Mouse (Mus musculus) adrenal gland, adult 8-10 months (tissue): ENCODE results near the gene Cwh43. TPM values are rescaled to one million over a fixed set of nuclear protein-coding genes. Genes with fewer than 3 reads are reported as not detected.

ENCODE experiments used
- DNase-seq: peaks from one replicate; pipeline ENCODE4 v3.0.0; 2022
- total RNA-seq, 4 experiments: library from RNA; stranded (reverse); gene quantifications; 2 replicates each; pipeline ENCODE4 v1.2.4; 2022

Cwh43 gene
- not detected for total RNA-seq

DNA sequence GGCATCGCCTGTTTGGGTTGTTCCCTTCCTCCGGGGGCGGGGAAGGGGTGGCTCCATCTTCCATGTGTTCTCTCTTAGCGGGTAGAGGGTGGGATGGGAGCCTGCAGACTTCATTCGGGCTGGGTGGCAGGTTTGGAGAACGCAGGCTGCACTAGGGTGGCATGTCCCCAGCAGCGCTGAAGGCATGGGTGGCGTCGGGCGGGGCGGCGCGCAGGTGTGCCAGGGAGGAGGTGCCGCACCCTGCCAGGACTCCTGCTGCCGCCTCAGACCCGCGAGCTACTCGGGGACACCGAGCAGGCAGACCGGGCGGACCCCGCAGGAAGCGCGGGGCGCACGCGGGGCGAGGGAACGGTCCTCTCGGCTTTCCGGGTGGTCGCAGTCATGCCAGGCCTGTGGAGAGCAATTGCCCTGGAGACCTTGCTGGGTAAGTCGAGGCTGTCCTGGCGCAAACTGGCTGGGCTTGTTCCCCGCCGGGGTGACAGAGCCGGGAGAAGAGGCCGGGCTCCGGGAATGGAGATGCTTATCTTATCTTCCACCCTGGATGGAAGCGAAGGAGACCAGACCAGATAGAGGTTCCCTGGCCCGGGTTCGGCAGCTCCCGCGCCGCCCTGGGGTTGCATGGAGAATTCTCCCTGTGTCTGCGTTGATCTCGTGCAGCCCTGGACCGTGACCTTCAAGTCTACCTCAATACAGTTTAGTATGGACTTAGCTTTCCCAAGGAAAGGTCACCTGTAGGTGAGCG, at the start of gene Cwh43:
Cwh43 (plus strand) TSS at position 95 of the 742 bp plus-strand sequence.
- DNase-seq = no peak

DNA sequence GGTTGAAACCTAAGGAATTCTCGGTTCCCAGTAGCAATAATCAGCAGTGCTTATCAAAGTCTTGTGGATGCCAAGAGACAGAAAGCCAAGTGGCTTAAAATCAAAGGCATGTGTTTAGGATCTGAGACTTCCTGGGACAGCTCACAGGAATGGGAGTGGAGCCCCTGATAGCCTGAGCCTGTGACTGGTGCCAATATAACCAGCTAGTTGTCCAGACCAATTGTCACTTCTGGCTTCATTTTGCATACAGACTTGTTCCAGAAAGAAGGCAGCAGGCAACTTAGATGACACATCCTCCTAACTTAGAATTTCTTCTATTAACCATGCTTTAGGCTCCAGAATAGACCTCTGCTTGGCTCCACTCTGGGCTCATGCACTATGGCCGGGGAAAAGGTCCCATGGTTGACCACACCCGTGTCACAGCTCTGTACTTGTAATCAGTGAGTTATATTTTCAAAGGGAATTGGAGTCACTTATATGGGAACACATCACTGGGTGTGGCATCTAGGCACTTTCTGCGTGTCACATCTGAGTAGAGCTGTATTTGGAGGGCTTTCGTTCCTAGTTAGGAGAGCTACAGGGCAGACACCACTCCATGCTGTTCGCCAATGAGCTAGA, 46.6 kb upstream of the Cwh43 start:
- no peak for DNase-seq

DNA sequence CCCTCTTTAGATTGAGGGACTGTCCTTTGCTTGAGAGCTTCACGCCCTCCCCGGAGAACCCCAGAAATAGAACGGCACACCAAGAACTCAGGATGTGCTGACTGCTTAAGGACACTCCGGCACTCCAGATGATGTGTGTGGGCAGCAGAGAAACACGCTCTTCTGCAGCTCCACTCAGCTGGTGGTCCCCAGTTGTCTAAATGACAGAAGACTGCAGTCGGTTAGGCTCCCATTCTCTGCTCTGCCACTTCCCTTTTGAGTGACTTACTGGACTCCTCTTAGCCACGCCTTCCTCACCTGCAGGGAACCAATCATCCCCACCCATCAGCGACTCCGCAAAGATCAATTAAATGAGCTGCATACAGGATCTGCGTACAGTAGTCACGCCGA, 46.1 kb upstream of the Cwh43 start:
- DNase-seq = no peak

DNA sequence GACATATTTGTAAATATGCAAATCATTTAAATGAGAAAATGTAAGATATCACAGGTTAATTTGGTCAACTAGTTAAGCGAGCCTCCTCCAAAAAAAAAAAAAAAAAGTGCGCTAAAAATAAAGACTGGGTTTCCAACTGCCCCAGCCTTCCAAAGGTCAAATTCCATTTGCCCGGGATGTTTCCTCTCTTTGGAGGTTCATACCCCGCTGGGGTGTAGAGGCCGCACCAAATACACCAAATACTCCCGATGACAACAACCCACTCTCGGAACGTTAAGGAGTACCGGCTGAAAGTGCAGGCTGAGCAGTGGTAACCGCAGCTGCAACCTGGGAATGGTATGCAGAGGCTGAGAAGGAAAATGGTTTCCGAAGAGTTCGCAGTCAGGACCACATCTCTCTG, 45.6 kb upstream of the Cwh43 start:
- no peak for DNase-seq

DNA sequence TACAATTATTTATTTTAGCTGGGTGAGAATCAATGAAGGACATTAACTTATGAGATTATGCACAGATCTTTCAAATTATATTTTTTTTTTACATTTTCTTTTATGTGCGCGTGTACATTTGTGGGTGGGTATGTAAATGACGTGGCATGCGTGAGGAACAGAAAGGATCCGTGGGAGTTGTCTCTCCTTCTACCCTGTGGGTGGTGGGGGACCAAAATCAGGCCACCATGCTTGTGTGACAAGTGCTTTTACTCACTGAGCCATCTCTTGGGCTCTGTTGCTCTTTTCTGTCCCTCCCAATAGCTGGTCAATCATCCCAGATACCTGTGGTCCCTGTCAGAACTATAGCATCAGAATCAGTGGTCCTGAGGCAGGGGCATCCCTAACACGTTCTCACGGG, 43.5 kb upstream of the Cwh43 start:
- no peak for DNase-seq

DNA sequence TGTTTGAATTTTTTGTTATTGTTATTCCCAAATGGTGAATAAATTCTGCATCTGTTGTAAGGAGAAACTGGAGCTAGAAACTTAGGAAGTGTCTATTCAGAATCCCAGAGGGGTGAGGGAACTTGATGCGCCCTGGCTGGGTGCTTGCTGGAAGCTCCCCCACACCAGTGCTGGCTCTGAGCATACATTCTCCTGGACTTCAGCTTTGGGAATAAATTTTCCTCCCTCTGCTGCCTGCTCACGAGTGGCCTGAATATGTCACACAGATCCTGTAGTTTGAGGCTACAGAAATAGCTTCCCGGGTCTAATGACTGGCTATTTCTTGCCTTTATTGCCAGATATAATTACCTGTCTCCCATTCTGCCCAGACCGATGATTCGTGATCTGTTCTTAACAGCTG, 43.1 kb upstream of the Cwh43 start:
- DNase-seq = no peak

DNA sequence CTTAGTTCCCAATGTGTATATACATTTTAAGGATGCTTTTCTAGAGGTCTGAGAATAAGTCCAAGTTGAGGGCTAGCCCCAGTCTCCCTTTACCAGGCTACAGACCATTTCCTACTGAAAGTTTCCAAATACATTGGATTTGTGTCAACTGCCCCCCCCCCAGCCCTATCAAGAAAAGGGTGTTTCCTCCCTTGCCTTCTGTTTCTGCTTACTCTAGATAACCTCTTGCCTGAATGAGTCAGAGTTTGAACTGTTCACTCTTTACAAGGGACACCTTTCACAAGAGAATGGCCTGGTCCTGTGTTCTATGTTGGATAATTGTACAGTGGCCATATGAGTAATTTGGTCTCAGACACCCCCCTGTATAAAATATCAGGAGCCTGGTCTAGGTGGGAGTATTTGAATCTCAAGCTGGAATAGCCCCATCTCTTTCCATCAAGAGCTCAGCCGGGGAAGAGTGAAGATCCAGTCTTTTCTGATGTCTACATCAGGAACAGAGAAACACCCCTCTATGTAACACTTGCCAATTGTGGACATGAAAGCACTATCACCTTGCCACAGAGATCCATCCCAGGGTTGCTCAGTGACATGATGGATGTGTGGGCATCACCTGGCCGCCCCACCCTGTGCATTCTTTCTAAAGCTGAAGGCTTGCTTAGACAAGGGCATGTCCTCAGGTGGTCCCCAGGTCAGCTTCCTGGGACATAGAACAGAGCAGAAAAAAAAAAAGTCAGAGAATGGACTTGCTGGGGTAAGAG, 41.6 kb upstream of the Cwh43 start:
- DNase-seq = no peak

DNA sequence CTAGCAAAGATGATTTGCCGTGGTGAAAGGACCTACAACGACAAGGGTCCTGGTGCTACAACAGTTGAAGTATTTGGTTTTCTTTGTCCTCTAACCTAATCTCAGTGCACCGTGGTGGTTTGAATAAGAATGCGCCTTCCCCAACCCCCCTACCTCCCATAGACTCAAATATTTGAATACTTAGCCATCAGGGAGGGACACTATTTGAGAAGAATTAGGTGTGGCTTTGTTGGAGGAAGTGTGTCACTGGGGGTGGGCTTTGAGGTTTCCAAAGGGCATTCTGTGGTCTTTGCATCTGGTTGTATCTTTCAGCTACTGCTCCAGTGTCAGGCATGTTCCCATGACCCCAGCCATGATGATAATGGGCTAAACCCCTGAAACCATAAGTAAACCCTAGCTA, 38.0 kb upstream of the Cwh43 start:
- no peak for DNase-seq

DNA sequence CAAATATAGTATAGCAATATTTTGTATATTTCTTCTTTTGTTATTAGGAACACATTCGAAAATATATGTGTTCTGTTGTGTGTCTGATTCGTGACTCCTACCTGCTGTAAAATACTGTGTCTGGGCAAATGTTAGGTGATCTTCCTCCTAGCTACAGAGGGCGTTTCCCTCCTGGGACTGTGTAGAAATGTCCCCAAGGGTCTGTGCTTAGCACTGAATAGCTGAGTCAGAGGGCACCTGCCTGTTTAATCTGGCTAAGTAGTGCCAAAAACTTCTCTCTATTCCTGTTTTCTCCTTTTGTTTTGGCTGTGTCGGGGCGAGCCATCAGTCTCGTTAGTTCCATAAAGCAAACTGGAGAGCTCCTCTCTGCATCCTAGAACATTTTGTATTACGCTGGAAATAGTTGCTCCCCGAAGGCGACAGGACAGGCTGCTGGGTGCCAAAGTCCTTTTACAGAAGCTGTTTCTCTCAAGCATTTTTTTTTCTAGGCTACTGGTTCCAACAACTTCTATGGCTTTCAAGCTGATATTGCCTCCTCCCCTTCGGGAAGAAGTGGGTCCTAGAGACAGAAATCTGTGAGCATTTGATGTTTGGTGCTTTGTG, 36.9 kb upstream of the Cwh43 start:
- DNase-seq = no peak

DNA sequence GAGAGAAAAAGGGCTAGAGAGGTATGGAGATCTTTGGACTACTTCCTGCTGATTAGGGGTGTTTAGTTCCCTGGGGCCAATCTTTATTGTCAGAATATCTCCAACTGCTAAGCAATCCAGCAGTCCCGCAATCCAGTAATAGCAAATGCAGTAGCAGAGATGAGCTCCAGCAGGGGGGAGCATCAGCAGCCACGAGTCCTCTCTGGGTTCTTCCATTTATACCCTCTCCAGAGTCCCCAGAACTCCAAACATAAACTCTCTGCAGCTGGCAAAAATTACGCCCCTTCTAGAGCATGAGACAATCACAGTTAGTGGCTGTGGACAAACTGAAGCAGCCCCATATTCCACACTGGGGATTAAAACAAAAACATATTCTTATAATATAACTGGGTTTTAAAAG, 36.1 kb upstream of the Cwh43 start:
- no peak for DNase-seq

DNA sequence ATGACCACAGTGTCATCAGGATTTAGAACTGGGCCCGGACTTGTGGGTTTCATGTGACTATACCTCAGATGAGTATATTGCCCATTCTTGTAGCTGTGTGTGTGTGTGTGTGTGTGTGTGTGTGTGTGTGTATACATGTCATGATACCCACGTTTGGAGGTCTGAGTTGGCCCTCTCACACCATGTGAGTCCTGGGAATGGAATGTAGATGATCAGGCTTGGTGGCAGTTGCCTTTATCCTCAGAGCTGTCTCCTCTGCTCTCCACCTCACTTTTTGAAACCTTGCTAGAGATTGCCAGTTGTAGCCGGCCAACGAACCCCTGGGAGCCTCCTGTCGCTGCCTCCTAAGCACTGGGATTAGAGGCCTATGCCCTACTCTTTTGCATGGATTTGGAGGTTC, 33.3 kb upstream of the Cwh43 start:
- DNase-seq = no peak

DNA sequence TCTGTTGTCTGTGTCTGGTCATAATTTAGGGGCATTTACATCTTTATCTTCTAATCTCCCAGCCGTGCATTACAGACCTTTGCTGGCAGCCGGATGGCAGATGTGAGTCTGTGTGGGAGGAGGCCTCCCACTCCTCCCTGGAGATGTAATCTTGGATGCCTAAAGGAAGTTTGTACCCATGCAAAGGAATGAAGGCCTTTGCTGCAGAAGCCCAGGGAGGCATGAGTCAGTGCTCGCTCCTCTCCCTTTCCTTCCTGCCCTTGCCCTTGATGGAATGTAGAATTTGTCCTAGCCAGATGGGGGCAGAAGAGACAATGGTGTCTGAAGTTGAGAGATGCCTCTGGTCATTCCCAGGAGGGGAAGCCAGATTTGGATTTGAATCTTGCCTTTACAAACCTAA, 32.7 kb upstream of the Cwh43 start:
- DNase-seq = no peak

DNA sequence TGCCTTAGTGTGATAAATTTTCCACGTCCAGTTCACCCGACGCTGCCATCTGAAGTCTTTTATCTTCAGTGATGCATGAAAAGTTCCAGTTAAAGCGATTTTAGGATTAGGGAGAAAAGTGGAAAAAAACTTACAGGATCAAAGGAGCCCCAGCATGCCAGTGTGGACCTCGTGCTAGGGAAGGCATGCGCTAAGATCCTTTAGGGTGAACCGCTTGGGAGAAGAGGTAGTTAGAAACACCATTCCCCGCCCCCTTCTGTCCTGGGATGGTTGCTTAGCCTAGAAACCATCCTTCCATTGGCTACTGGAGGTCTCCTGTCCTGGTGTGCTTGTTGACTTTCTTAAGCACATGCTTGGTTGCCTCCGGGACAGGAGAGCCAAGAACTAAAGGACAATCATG, 29.8 kb upstream of the Cwh43 start:
- no peak for DNase-seq

DNA sequence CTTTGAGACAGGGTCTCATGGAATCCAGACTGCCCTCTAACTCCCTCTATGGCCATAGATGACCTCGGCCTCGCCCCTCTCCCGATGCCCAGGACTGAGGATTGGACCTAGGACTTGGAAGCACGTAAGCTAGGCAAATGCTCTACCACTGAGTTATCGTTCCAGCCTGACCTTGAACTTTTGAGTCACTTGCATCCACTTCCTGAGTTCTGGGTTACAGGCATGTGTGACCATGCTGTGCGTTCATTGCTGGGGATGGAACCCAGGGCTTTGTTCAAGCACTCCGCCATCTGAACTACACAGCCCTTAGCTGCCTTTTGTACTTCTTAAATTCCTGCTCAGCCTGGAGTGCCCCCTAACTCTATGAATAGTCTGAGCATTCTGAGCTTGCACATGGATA, 29.4 kb upstream of the Cwh43 start:
- DNase-seq = no peak

DNA sequence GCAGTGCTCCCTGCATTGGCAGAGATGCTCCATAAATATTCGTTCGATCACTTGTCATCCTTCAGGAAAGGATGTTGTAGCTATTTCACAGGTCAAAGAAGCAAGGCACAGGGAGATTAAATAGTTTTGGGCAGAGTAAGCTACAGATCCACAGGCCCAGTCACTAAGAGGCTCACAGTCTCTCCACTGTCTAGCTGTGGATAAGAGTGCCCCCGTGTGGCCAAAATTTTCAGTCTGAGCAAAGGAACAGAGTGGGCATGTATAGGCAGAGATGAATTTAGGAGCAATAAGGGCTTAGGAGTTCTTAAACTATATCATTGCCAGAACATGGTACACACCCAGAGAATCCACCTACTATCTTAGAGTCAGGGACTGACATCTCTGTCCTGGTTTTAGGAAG, 26.0 kb upstream of the Cwh43 start:
- peak; percentile 61 for DNase-seq

DNA sequence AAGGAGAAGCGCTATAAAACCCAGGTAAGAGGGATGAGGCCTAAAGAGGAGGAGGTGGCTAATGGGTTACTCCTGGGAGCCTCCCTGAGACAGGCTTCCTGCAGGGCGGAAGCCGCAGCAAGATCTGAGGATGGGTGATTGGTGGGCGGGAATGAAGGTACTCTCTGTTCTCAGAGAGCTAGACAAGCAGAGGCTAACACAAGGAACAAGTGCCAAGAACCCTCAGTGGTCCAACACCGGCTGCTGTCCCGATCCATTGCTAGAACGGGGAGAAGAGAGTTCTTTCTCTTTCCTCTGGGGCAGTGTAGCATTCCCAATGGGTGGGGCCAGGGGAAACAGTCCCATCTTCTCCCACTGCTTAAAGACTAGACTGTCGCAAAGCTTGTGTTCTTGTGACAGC, 25.0 kb upstream of the Cwh43 start:
- DNase-seq = no peak

DNA sequence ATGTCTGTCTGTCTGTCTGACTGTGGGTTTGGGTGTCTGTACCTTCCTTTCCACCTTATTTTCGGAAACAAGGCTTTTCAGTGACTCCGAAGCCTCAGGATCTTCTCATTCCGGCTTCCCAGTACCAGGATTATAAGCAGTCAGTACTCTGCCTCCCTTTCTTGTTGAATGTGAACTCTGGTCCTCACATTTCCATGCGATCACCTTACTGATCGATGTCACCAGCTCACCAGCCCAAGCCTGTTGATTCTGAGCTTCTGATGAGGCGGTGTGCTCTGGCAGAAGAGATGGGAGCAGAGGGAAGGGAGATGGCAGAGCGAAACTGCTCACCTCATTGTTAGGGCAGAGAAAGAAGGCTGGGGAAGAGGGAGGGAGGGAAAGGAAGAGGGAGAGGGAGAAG, 24.4 kb upstream of the Cwh43 start:
- no peak for DNase-seq

DNA sequence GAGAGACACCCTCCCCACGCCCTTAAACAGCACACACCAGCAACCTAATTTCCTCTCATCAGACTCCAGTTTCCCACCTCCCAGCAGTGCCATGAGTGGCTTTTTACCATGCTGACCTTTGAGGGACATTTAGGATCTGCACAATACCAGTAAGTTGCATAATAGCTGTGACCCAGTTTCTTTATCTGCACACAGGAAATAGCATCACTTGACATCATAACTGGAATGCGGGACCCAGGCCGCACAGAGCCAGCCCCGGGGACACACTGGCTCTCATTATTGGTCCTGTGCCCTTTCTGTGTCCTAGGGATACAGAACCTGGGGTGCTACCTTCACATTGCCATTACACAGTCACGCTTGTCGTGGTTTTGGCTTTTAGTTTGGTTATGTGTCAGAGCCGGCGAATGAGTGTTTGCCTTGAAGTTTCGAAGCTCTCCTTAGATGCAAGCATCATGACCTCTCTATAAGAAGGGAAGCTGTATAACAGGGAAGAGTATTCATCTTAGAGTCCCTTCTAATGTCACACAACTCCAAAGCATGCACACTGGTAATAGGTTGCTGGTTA, 23.8 kb upstream of the Cwh43 start:
- DNase-seq = no peak

DNA sequence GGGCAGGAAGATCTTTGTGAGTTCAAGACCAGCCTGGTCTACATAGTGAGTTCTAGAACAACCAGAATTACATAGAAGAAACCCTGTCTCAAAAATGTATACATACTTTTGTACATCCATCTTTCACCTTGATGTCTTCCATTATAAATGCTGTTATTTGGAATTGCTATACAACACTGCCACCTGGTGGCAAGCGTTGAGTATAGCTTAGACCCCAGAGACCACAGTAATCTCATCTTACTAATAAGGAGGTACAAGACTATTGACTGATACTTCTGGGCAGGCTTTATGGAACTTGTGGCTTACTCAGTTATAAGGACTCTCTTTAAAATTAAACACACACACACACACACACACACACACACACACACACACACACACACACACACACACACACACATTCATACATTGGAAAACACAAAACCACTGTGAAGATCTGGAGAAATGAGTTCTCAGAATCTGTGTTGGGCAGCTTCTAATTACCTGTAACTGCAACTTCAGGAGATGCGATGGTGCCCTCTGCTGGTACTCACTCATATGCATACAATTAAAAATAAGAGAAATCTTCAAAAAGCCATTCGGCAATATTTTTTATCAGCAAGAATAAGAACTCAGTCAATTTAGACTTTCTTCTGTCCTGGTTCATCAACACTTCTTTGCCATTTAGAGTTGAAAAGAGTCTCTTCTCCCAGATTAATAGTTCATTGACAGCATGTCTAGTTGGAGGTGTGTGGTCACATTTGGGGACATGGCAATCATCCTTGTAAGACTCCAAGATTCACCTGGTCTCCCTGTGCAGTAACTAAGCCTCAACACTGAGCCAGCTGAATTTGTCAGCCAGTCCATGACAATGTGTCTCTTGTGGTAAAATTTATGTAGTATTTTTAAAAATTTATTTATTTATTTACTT, 22.9 kb upstream of the Cwh43 start:
- peak; percentile 21 for DNase-seq

DNA sequence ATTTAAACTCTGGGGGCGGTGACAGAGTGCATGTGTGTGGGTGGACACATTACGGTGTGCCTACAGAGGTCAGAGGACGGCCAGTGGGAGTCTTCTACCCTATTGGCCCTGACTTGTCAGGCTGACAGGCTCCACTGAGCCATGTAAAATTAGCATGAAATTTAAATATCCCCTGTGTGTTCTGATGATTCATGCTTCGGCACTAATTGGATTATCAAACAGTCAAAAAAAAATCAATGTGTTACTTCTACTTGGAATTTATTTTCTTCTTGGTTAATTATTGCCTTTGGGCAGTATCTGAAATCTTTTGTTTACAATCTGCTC, 22.3 kb upstream of the Cwh43 start:
- no peak for DNase-seq

DNA sequence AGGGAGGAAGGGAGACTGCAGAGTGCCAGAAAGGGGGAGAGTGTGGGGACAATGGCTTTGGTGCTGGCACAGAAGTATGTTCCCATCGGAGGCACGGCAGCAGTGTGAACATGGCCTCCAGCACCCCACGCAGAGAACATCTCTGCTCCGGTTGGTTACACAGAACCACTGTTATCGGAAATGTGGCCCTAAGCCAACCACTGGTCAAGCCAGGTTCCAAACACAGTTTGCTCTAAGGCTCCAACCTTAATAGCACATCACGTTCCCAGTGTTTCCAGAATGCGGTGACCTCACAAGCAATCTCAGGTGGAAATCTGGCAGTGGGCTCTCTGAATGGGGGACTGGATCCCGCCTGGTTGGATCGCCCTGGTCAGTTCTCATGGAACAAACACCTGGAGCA, 12.8 kb upstream of the Cwh43 start:
- no peak for DNase-seq
